Mouse (Mus musculus) pancreas, adult 10 weeks (tissue): ENCODE measurements around the gene Ctla4. TPM values are rescaled to one million over a fixed set of nuclear protein-coding genes. Genes with fewer than 3 reads are reported as not detected.

Experiments used
- polyA plus RNA-seq: library from polyadenylated mRNA; stranded (reverse); fragments of 350-450 nt; fragmentation: Illumina TruSeq; extraction: RNeasy Lipid Tissue Mini Kit (QIAGEN cat#74804); gene quantifications from one replicate; pipeline ENCODE4 v1.2.3, GENCODE M21; 2015; ENCODE audit warnings: low read depth, low replicate concordance; ENCODE audit not compliant: insufficient read depth

Gene Ctla4
- polyA plus RNA-seq = not detected

DNA sequence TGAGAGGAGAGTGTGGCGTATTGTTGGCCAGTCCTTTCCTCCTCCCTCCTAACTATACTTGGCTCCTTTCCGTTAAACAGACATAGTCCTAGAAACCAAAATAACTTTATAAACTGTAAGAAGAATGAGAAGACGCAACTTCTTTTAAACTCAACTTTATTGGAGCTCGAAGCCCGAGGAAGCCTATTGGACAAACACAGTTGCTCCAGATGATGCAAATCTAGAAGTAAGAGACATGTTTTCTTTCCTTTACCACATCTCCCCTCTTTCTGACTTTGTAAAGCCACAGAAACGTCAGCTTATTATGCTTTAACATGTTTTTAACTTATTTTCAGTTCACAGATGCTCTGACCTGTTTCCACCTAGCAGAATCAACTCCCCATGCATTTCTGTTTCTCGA lies at the start of gene Ctla4:
TSS of gene Ctla4 (plus strand) at position 20 of the 400 bp plus-strand sequence.

Other genes starting within 250 kb of the Ctla4 start
- gene Cd28, start 170.2 kb upstream of the Ctla4 start, polyA plus RNA-seq = not detected
- not detected for gene Icos, start 90.9 kb downstream of the Ctla4 start, polyA plus RNA-seq